Mouse (Mus musculus): Measurements from ENCODE around the gene Fah. TPM values are rescaled to one million over a fixed set of nuclear protein-coding genes. Genes with fewer than 3 reads are reported as not detected.

Gene Fah
- polyA plus RNA-seq, 1 experiment = 10.3 TPM

- Histone ChIP-seq H3K9me3 (0 out of 2 replicates have a peak, but pooled peaks cover 3% of the 10 kb centered on the region), H3K4me3 (replicated peaks) (no peak overlapping the region), H3K4me1 (peaks cover 5% of the 10 kb centered on the region), H3K36me3 (replicated peaks; ENCODE audit: low read length) (no peaks in the 10 kb centered on the region), H3K27me3 (replicated peaks) (peaks cover 3% of the 10 kb centered on the region)
- no peak for TF ChIP-seq FLI1 (IDR thresholded peaks at IDR 0.05; ENCODE audit: low read length)
- no peak for TF ChIP-seq GATA1 (IDR thresholded peaks at IDR 0.05; ENCODE audit: borderline replicate concordance, low read length)
Observed at GRCm38 (mm10) chr7:84585086-84585485, 21.4 kb downstream of the Fah start.

GRCm38 (mm10) chr7:84579769-84580168 lies 26.8 kb downstream of the Fah start:
- Histone ChIP-seq H3K9me3 (peaks cover 3% of the 10 kb centered on the region; the same call in 1 of the 2 replicates), H3K27me3 (replicated peaks) (peaks cover 2% of the 10 kb centered on the region), H3K4me3 (replicated peaks) (no peak overlapping the region), H3K4me1 (no peaks in the 10 kb centered on the region; the same call in none of the 2 replicates), H3K36me3 (replicated peaks; ENCODE audit: low read length) (no peaks in the 10 kb centered on the region)
- no peak for TF ChIP-seq FLI1 (IDR thresholded peaks at IDR 0.05; ENCODE audit: low read length)
- no peak for TF ChIP-seq GATA1 (IDR thresholded peaks at IDR 0.05; ENCODE audit: borderline replicate concordance, low read length)

GRCm38 (mm10) chr7:84578841-84579240 lies 27.7 kb downstream of the Fah start:
- Histone ChIP-seq H3K27me3 (replicated peaks) (peaks cover 2% of the 10 kb centered on the region), H3K36me3 (replicated peaks; ENCODE audit: low read length) (no peaks in the 10 kb centered on the region), H3K4me1 (no peaks in the 10 kb centered on the region; the same call in 1 of the 2 replicates), H3K4me3 (replicated peaks) (no peak overlapping the region), H3K9me3 (peaks cover 3% of the 10 kb centered on the region; the same call in 1 of the 2 replicates)
- TF ChIP-seq FLI1 (IDR thresholded peaks at IDR 0.05; ENCODE audit: low read length) (no peak), GATA1 (IDR thresholded peaks at IDR 0.05; ENCODE audit: borderline replicate concordance, low read length) (no peak)

- H3K4me1 ChIP-seq = no peaks in the 10 kb centered on the region; the same call in 1 of the 2 replicates
- H3K9me3 ChIP-seq = peaks cover 3% of the 10 kb centered on the region; the same call in 1 of the 2 replicates
- H3K4me3 ChIP-seq (replicated peaks) = no peak overlapping the region
- no peaks in the 10 kb centered on the region for H3K36me3 ChIP-seq (replicated peaks; ENCODE audit: low read length)
- TF ChIP-seq FLI1 (IDR thresholded peaks at IDR 0.05; ENCODE audit: low read length) (no peak), GATA1 (IDR thresholded peaks at IDR 0.05; ENCODE audit: borderline replicate concordance, low read length) (no peak)
- peaks cover 2% of the 10 kb centered on the region for H3K27me3 ChIP-seq (replicated peaks)
Observed at GRCm38 (mm10) chr7:84577034-84577433, 29.5 kb downstream of the Fah start.

- no peaks in the 10 kb centered on the region for H3K36me3 ChIP-seq (replicated peaks; ENCODE audit: low read length)
- TF ChIP-seq GATA1 (IDR thresholded peaks at IDR 0.05; ENCODE audit: borderline replicate concordance, low read length) = no peak
- no peak for TF ChIP-seq FLI1 (IDR thresholded peaks at IDR 0.05; ENCODE audit: low read length)
- H3K4me1 ChIP-seq = no peaks in the 10 kb centered on the region
- H3K27me3 ChIP-seq (replicated peaks) = no peaks in the 10 kb centered on the region
- no peak overlapping the region for H3K4me3 ChIP-seq (replicated peaks)
- no peaks in the 10 kb centered on the region for H3K9me3 ChIP-seq
Observed at GRCm38 (mm10) chr7:84566200-84566599, 40.3 kb downstream of the Fah start.

GRCm38 (mm10) chr7:84564236-84564635 lies 42.3 kb downstream of the Fah start:
- Histone ChIP-seq H3K27me3 (replicated peaks) (no peaks in the 10 kb centered on the region), H3K4me3 (replicated peaks) (no peak overlapping the region), H3K9me3 (no peaks in the 10 kb centered on the region), H3K36me3 (replicated peaks; ENCODE audit: low read length) (no peaks in the 10 kb centered on the region), H3K4me1 (no peaks in the 10 kb centered on the region)
- TF ChIP-seq GATA1 (IDR thresholded peaks at IDR 0.05; ENCODE audit: borderline replicate concordance, low read length) (no peak), FLI1 (IDR thresholded peaks at IDR 0.05; ENCODE audit: low read length) (no peak)

- H3K4me3 ChIP-seq (replicated peaks) = no peak overlapping the region
- no peaks in the 10 kb centered on the region for H3K36me3 ChIP-seq (replicated peaks; ENCODE audit: low read length)
- H3K27me3 ChIP-seq (replicated peaks) = no peaks in the 10 kb centered on the region
- H3K4me1 ChIP-seq = no peaks in the 10 kb centered on the region
- H3K9me3 ChIP-seq = no peaks in the 10 kb centered on the region
- TF ChIP-seq FLI1 (IDR thresholded peaks at IDR 0.05; ENCODE audit: low read length) = no peak
Observed at GRCm38 (mm10) chr7:84560500-84560899, 46.0 kb downstream of the Fah start.

- TF ChIP-seq GATA1 (IDR thresholded peaks at IDR 0.05; ENCODE audit: borderline replicate concordance, low read length) (no peak), FLI1 (IDR thresholded peaks at IDR 0.05; ENCODE audit: low read length) (no peak)
- Histone ChIP-seq H3K9me3 (no peaks in the 10 kb centered on the region), H3K4me3 (replicated peaks) (no peak overlapping the region), H3K4me1 (no peaks in the 10 kb centered on the region), H3K36me3 (replicated peaks; ENCODE audit: low read length) (no peaks in the 10 kb centered on the region), H3K27me3 (replicated peaks) (no peaks in the 10 kb centered on the region)
Observed at GRCm38 (mm10) chr7:84557332-84557731, 49.2 kb downstream of the Fah start.

- no peak for TF ChIP-seq GATA1 (IDR thresholded peaks at IDR 0.05; ENCODE audit: borderline replicate concordance, low read length)
- TF ChIP-seq FLI1 (IDR thresholded peaks at IDR 0.05; ENCODE audit: low read length) = no peak
- Histone ChIP-seq H3K9me3 (no peaks in the 10 kb centered on the region), H3K27me3 (replicated peaks) (no peaks in the 10 kb centered on the region), H3K4me1 (no peaks in the 10 kb centered on the region), H3K36me3 (replicated peaks; ENCODE audit: low read length) (no peaks in the 10 kb centered on the region), H3K4me3 (replicated peaks) (no peak overlapping the region)
Observed at GRCm38 (mm10) chr7:84555294-84555693, 51.2 kb downstream of the Fah start.

- Histone ChIP-seq H3K27me3 (replicated peaks) (no peaks in the 10 kb centered on the region), H3K36me3 (replicated peaks; ENCODE audit: low read length) (no peaks in the 10 kb centered on the region), H3K4me1 (no peaks in the 10 kb centered on the region), H3K4me3 (replicated peaks) (no peak overlapping the region), H3K9me3 (no peaks in the 10 kb centered on the region)
- TF ChIP-seq FLI1 (IDR thresholded peaks at IDR 0.05; ENCODE audit: low read length) (no peak), GATA1 (IDR thresholded peaks at IDR 0.05; ENCODE audit: borderline replicate concordance, low read length) (no peak)
Observed at GRCm38 (mm10) chr7:84551472-84551871, 55.0 kb downstream of the Fah start.

- Histone ChIP-seq H3K4me1 (peaks cover 4% of the 10 kb centered on the region; the same call in 1 of the 2 replicates), H3K27me3 (replicated peaks) (no peaks in the 10 kb centered on the region), H3K36me3 (replicated peaks; ENCODE audit: low read length) (no peaks in the 10 kb centered on the region), H3K4me3 (replicated peaks) (no peak overlapping the region), H3K9me3 (no peaks in the 10 kb centered on the region)
- no peak for TF ChIP-seq FLI1 (IDR thresholded peaks at IDR 0.05; ENCODE audit: low read length)
- no peak for TF ChIP-seq GATA1 (IDR thresholded peaks at IDR 0.05; ENCODE audit: borderline replicate concordance, low read length)
Observed at GRCm38 (mm10) chr7:84546667-84547066, 59.9 kb downstream of the Fah start.

Measured in megakaryocyte, embryonic 14.5 days (primary cell).